Mouse (Mus musculus) cerebellum, postnatal 36 days (tissue): ENCODE data around the gene Tmem38a.

Experiments
- DNase-seq, 2 experiments: peaks; one replicate each; pipeline ENCODE4 v3.0.0; 2021 to 2022; ENCODE audit warnings: mixed read lengths in 2 of 2

The Tmem38a gene

GRCm38 (mm10) chr8:72571611-72572473, at the start of gene Tmem38a:
TSS of gene Tmem38a (plus strand) at chr8:72572055.
- DNase-seq, result peak; percentile 69 to 77

- DNase-seq, result no peak
Observed at GRCm38 (mm10) chr8:72532103-72532502, 39.8 kb upstream of the Tmem38a start.

- DNase-seq, result no peak
Observed at GRCm38 (mm10) chr8:72534888-72535287, 37.0 kb upstream of the Tmem38a start.

- DNase-seq, result no peak
Observed at GRCm38 (mm10) chr8:72539234-72539633, 32.6 kb upstream of the Tmem38a start.

GRCm38 (mm10) chr8:72547122-72547801, 24.6 kb upstream of the Tmem38a start:
- peak in 1 of 2 experiments; percentile 26 for DNase-seq

GRCm38 (mm10) chr8:72547802-72548643, 23.8 kb upstream of the Tmem38a start, which contains the start of gene Med26:
TSS of gene Med26 (minus strand) at chr8:72548270.
- DNase-seq, result peak; percentile 95 to 97

GRCm38 (mm10) chr8:72548644-72549313, 23.1 kb upstream of the Tmem38a start:
- peak; percentile 31 to 48 for DNase-seq

GRCm38 (mm10) chr8:72549314-72549892, 22.5 kb upstream of the Tmem38a start:
- DNase-seq, result no peak

- DNase-seq, result no peak
Observed at GRCm38 (mm10) chr8:72555770-72556169, 16.1 kb upstream of the Tmem38a start.

GRCm38 (mm10) chr8:72561111-72561689, 10.7 kb upstream of the Tmem38a start:
- DNase-seq, result no peak

- no peak for DNase-seq
Observed at GRCm38 (mm10) chr8:72565970-72566369, 5.9 kb upstream of the Tmem38a start.

- DNase-seq, result peak; percentile 96 to 97
Observed at GRCm38 (mm10) chr8:72570633-72571610, 933 bp upstream of the Tmem38a start, which contains the start of gene Smim7. TSS of gene Smim7 (minus strand) at chr8:72571088.

GRCm38 (mm10) chr8:72572507-72572906, 652 bp downstream of the Tmem38a start:
- DNase-seq, result no peak

GRCm38 (mm10) chr8:72573450-72573849, 1.6 kb downstream of the Tmem38a start:
- DNase-seq, result no peak

- no peak for DNase-seq
Observed at GRCm38 (mm10) chr8:72575915-72576314, 4.1 kb downstream of the Tmem38a start.

GRCm38 (mm10) chr8:72577266-72577665, 5.4 kb downstream of the Tmem38a start:
- DNase-seq, result no peak

- DNase-seq, result no peak
Observed at GRCm38 (mm10) chr8:72577941-72578340, 6.1 kb downstream of the Tmem38a start.

GRCm38 (mm10) chr8:72579374-72579773, 7.5 kb downstream of the Tmem38a start:
- peak in 1 of 2 experiments; percentile 37 for DNase-seq

- DNase-seq, result no peak
Observed at GRCm38 (mm10) chr8:72583056-72583771, 11.4 kb downstream of the Tmem38a start.
